Mouse (Mus musculus) hematopoietic stem cell, adult 5-6 weeks (primary cell): ENCODE measurements around the gene Dffa. TPM values are rescaled to one million over a fixed set of nuclear protein-coding genes. Genes with fewer than 3 reads are reported as not detected.

Experiments used
- ATAC-seq, 2 experiments: fragments of 125-278 bp in 1 of 2; replicated peaks in 1 of 2; 2 replicates each; pipeline ENCODE4 v1.8.0; 2016 to 2017; ENCODE audit warnings: inconsistent platforms in 2 of 2, mild to moderate bottlenecking in 2 of 2, moderate number of reproducible peaks in 2 of 2, low read depth in 1 of 2, moderate TSS enrichment in 1 of 2; ENCODE audit not compliant: low FRiP score in 2 of 2, poor library complexity in 2 of 2, severe bottlenecking in 2 of 2, insufficient read depth in 1 of 2, low TSS enrichment in 1 of 2
- total RNA-seq: library from RNA; stranded (forward); fragments of 172-1452, 232-1000 nt; gene quantifications from 2 replicates; pipeline ENCODE4 v1.2.3, GENCODE M21; 2017

The Dffa gene
- 15.3 and 16.5 TPM in 2 replicates for total RNA-seq

DNA sequence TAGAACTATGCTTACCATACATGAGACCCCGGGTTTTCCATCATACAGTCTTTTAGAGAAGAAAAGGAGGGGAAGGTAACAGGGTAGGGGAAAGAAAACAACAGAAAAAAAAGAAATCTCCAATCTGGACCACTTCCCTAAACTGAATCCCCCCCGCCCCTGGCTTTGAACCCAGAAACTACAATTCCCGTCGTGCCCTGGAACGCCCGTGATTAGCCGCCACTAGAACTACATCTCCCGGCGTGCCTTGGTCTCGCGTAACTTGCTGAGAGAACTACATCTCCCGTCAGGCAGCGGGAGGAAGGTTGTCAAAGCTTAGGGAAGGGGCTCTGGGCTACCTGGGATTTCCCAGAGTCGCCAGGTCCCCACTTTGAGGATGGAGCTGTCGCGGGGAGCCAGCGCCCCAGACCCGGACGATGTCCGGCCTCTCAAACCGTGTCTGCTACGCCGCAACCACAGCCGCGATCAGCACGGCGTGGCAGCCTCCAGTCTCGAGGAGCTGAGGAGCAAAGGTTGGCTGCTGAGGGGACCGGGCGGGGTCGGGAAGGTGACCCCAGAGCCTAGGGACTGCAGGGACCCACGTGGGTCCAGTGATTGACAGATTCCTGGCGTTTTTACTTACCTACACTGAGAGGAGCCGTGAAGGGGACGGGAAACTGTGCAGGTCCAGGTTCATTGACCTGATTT lies at the start of gene Dffa:
Dffa (plus strand) TSS at position 272 of the 687 bp plus-strand sequence.
- ATAC-seq: peak; percentile 93 to 95

GRCm38 (mm10) chr4:149055847-149056246 lies 48.1 kb upstream of the Dffa start:
- ATAC-seq: no peak

GRCm38 (mm10) chr4:149056957-149057356 lies 47.0 kb upstream of the Dffa start:
- no peak for ATAC-seq

DNA sequence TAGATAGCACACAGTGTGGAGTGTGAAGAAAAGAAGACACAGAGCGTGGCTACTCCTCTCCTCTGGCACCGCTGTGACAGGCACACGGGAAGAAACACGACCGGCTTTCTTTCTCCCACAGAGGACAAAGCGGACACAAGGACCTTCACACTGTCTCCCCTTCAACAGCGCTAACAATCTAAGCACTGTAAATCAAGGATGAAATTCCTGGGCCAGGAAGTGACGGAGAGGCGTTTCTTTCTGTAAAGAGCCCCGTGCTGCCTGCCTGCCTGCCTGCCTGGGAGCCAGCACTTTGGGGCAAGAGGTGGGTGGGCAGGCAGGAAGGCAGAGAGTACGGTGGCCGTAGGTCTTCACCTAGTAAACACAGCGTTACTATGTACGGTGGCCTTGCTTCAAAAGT lies 46.5 kb upstream of the Dffa start:
- no peak for ATAC-seq

GRCm38 (mm10) chr4:149058298-149058697 lies 45.6 kb upstream of the Dffa start:
- no peak for ATAC-seq

GRCm38 (mm10) chr4:149059713-149060112 lies 44.2 kb upstream of the Dffa start:
- ATAC-seq: no peak

GRCm38 (mm10) chr4:149060621-149061431 lies 43.1 kb upstream of the Dffa start:
- no peak for ATAC-seq

DNA sequence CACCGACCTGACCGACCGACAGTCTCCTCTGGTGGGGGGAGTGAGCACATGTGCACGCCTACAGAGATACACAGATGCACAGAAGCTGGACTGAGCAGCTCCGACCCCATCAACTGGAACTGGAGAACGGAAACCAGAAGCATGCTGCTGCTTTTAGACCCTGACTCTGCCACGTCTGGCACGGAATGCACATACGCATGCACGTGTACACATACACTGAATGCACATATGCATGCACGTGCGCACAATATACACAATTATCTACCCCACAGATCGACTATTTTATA lies 42.6 kb upstream of the Dffa start:
- ATAC-seq: no peak

DNA sequence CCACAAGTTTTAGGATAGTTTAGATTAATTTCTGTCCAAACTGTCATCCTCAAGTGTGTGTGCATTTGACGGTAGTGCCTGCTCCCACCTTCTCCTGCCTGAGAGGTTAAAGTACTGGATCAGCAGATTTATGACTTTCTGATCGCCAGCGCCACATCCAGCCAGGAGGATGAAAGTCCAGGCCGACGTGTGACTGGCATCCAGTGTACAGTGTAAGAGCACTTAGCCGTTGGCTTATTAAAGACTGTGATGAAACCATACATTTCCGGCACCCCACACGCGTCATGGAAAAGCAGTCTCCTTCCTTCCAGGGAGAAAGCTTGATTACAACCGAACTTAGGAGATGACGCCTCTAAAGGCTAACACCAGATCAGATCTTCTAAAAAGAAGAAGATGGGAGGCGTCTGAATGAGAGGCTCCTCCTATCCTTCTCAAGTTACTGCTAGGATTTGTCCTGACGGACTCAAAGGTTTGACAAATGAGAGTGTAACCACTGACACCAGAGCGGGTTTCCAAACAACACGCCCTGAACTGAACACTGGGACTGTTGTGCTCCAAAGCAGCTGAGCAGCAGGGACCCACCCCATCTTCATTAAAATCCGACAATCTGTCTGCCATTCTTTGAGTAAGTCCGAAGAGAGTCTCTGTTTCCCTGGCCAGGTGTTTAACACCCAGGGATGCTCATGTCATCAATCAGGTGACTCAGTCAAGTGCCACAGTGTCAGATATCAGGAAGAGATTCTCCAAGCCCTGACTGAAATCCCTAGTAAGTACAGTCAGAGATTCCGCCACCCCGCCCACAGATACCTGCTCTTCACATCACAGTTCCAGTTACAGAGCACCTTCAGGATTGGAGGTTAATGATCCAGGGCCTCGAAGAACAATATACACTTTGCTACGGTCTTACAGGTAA lies 41.3 kb upstream of the Dffa start:
- ATAC-seq: no peak

GRCm38 (mm10) chr4:149064061-149064854 lies 39.7 kb upstream of the Dffa start:
- ATAC-seq: no peak

GRCm38 (mm10) chr4:149066672-149067551 lies 37.0 kb upstream of the Dffa start:
- 0 out of 4 replicates have a peak, but pooled peaks of 1 of the 2 experiments have one; percentile 12 for ATAC-seq

DNA sequence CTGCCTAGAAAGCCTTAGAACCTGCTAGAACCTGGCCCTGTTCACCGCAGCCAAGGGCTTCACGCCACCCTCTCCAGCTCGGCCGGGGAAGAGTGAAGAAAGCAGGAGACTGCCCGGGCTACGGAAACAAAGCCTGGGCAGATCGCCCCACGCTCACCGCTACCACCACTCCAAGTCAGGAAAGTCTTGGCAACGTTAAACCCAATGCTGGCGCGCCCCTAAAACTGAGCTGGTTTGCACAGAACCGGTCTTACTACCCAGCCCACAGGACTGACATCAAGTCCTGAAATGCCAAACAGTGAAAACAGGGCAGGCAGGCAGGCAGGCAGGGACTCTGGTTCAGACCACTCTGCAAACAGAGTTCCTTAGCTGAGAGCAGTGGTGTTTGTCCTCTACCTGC lies 28.9 kb upstream of the Dffa start:
- ATAC-seq: no peak

DNA sequence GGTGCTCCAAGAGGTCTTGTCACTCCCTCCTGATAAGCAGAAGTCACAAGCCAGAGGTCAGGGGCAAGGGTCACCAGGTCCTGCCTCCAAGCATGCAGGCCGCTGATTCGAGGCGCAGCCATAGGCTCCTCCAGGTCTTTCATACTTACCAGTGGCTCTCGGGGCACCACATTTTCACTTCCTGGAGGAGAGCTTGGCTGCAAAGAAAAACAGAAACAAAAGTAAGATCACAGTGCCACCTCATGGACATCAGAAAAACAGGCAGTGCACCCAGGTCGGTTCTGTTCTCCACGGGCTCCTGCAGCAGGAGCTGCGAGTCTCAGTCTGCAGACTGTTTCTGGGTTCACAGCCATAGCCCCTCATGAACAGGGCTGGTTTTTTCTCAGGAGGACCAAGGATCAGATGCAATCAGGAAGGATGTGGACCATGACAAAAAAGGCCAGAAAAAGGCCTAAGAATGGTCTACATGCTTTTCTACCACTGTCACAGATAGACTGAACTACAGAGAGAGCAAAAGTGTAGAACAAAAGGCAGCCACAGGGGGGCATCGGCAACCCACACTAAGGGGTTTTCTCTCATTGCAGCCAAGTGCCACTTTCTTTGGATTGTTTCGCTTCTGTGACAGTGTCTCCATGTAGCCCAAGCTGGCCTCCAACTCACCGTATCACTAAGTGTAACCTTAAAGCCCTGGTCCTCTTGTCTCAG lies 27.9 kb upstream of the Dffa start:
- ATAC-seq: peak; percentile 91 to 94

- ATAC-seq: no peak
Observed at GRCm38 (mm10) chr4:149078261-149078660, 25.7 kb upstream of the Dffa start.

DNA sequence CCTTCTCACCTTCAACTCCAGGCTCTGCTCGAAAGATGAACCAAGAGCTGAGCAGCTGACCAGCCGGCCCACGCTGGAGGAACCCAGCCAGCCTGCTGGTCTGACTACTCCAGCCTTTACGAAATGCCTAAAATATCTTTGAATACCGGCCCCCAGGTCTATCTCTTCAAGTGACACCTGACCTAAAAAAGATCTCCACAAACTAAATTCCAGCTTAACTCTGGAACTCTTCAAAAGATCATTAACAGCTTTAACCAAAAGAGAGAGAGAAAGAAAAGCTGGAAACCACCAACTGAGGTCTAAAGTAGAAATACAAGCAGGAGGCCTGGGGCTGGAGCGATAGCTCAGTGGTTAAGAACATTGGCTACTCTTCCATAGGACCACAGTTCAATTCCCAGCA lies 24.3 kb upstream of the Dffa start:
- ATAC-seq: no peak

DNA sequence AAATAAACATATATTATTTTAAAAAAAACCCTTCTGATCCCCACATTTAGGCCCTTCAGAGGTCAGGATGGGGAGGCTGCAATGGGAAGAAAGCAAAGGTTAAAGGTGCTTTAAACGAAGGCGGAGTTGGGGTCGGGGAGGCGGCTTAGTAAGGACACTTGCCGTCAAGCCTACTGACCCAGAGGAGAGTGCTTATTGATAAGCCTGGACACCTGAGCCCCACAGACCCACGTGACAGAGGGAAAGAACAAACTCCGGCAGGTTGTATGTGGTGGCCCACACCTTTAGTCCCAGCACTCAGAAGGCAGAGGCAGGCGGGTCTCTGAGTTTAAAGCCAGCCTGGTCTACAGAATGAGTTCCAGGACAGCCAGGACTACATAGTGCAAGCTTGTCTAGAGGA lies 23.8 kb upstream of the Dffa start:
- no peak for ATAC-seq
